Mouse (Mus musculus): ENCODE measurements around the gene Atad3a.
A peak's percentile ranks its signal among the peaks of the same experiment; 100 is the strongest.
"Not testable (repeated sequence)": the region's sequence is repeated elsewhere in the genome, so short reads cannot be mapped to it uniquely, and the experiment has no call there.

Gene Atad3a

GRCm38 (mm10) chr4:155760613-155761355, at the start of gene Atad3a:
Atad3a (minus strand) TSS chr4:155761093.
- DNase-seq (ENCODE audit: low spot score): peak; percentile 94

- DNase-seq (ENCODE audit: low spot score): no peak
These were observed 46.9 kb upstream of the Atad3a start for GRCm38 (mm10) chr4:155807841-155808240.

- DNase-seq (ENCODE audit: low spot score): peak; percentile 92
These were observed 42.6 kb upstream of the Atad3a start for GRCm38 (mm10) chr4:155803340-155804041.

- DNase-seq (ENCODE audit: low spot score): no peak
These were observed 41.9 kb upstream of the Atad3a start, which contains the start of gene Mrpl20 for GRCm38 (mm10) chr4:155802741-155803339. Mrpl20 (plus strand) TSS chr4:155802878.

GRCm38 (mm10) chr4:155802075-155802474, 41.2 kb upstream of the Atad3a start:
- DNase-seq (ENCODE audit: low spot score): no peak

- DNase-seq (ENCODE audit: low spot score): no peak
These were observed 32.8 kb upstream of the Atad3a start for GRCm38 (mm10) chr4:155793730-155794129.

GRCm38 (mm10) chr4:155791240-155791933, 30.5 kb upstream of the Atad3a start:
- DNase-seq (ENCODE audit: low spot score): no peak

- no peak for DNase-seq (ENCODE audit: low spot score)
These were observed 29.8 kb upstream of the Atad3a start for GRCm38 (mm10) chr4:155790650-155791161.

- DNase-seq (ENCODE audit: low spot score): no peak
These were observed 29.2 kb upstream of the Atad3a start, which contains the start of gene Ankrd65 for GRCm38 (mm10) chr4:155790021-155790489. Ankrd65 (plus strand) TSS chr4:155790439.

- not testable (repeated sequence) for DNase-seq (ENCODE audit: low spot score)
These were observed 27.9 kb upstream of the Atad3a start for GRCm38 (mm10) chr4:155788833-155789232.

- no peak for DNase-seq (ENCODE audit: low spot score)
These were observed 27.4 kb upstream of the Atad3a start for GRCm38 (mm10) chr4:155788300-155788699.

- no peak for DNase-seq (ENCODE audit: low spot score)
These were observed 24.9 kb upstream of the Atad3a start, which contains the start of gene Tmem88b for GRCm38 (mm10) chr4:155785819-155786218. Tmem88b (minus strand) TSS chr4:155785874.

GRCm38 (mm10) chr4:155785246-155785645, 24.4 kb upstream of the Atad3a start:
- no peak for DNase-seq (ENCODE audit: low spot score)

- DNase-seq (ENCODE audit: low spot score): peak; percentile 83
These were observed 23.3 kb upstream of the Atad3a start for GRCm38 (mm10) chr4:155784081-155784701.

- no peak for DNase-seq (ENCODE audit: low spot score)
These were observed 22.7 kb upstream of the Atad3a start for GRCm38 (mm10) chr4:155783486-155784080.

- no peak for DNase-seq (ENCODE audit: low spot score)
These were observed 20.0 kb upstream of the Atad3a start for GRCm38 (mm10) chr4:155780895-155781294.

- no peak for DNase-seq (ENCODE audit: low spot score)
These were observed 18.6 kb upstream of the Atad3a start for GRCm38 (mm10) chr4:155779498-155779897.

GRCm38 (mm10) chr4:155777816-155778215, 16.9 kb upstream of the Atad3a start:
- no peak for DNase-seq (ENCODE audit: low spot score)

- peak; percentile 80 for DNase-seq (ENCODE audit: low spot score)
These were observed 15.9 kb upstream of the Atad3a start for GRCm38 (mm10) chr4:155776704-155777335.

GRCm38 (mm10) chr4:155775855-155776254, 15.0 kb upstream of the Atad3a start:
- DNase-seq (ENCODE audit: low spot score): no peak
